Mouse (Mus musculus) lung, postnatal 14 days (tissue): ENCODE data around the gene Gsta1.
"Not testable (repeated sequence)": the region's sequence is repeated elsewhere in the genome, so short reads cannot be mapped to it uniquely, and the experiment has no call there.

ENCODE experiments used
- DNase-seq: peaks from one replicate; pipeline ENCODE4 v3.0.0; 2021

Gene Gsta1

GRCm38 (mm10) chr9:78230461-78230860, at the start of gene Gsta1:
TSS of gene Gsta1 (plus strand) at chr9:78230656.
- DNase-seq = not testable (repeated sequence)

DNA sequence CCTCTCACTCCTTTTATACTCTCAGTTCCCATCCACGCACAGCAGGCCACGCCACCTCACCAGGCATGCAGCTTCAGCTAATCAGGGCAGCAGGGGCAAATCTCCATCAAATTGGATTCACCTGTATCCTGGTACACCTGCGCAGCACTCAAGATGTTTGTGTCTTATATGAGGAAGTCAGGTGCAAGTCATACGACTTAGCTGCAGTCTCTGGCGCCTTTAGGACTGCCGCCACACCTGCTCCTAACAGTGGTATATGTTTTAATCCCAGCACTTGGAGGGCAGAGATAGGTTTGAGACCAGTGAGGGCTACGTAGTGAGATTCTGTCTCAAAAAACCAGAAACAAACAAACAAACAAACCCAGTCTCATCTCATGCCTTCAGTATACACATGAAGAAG, 48.0 kb upstream of the Gsta1 start, which contains the start of gene Gsta4:
Gene Gsta4, plus strand, starts transcription at position 301 of the 400 bp plus-strand sequence.
- DNase-seq = not testable (repeated sequence)

DNA sequence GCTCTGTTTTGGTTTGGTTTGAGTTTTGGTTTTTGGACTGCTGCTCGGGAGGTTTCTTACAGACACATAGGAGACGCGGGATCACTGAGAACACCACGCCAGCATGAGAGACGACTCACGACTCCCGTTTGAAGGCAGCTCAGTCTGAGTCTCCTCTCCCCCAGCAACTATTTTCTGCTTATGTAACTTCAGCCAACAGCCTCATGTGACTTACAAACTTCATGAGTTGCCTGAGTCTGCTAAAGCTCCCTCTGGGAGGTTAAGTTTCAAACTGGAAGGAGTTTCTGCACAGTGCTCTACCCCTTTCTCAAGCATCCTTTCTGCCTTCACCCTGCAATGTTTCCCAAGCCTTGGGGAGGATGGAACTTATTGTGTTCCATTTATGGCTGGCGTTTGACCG, 44.8 kb upstream of the Gsta1 start:
- DNase-seq = no peak

DNA sequence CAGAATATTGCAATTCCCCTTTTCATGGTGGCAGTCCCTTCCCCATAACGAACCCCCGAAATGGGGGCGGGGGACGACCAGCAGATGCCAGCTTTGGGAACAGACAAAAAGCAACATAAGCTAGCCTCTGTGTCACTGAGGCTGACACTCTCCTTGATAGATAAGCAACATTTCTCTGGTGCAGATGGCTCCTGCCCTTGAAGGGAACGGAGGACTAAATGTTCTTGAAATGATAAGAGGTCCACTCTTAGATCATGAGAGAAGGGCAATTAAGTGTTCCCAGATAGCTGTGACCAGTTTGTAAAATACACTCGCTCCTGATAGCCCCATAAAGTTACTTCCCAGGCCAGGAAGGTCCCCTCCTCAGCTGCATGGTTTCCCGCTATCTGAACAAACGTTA, 41.5 kb upstream of the Gsta1 start:
- DNase-seq = no peak

DNA sequence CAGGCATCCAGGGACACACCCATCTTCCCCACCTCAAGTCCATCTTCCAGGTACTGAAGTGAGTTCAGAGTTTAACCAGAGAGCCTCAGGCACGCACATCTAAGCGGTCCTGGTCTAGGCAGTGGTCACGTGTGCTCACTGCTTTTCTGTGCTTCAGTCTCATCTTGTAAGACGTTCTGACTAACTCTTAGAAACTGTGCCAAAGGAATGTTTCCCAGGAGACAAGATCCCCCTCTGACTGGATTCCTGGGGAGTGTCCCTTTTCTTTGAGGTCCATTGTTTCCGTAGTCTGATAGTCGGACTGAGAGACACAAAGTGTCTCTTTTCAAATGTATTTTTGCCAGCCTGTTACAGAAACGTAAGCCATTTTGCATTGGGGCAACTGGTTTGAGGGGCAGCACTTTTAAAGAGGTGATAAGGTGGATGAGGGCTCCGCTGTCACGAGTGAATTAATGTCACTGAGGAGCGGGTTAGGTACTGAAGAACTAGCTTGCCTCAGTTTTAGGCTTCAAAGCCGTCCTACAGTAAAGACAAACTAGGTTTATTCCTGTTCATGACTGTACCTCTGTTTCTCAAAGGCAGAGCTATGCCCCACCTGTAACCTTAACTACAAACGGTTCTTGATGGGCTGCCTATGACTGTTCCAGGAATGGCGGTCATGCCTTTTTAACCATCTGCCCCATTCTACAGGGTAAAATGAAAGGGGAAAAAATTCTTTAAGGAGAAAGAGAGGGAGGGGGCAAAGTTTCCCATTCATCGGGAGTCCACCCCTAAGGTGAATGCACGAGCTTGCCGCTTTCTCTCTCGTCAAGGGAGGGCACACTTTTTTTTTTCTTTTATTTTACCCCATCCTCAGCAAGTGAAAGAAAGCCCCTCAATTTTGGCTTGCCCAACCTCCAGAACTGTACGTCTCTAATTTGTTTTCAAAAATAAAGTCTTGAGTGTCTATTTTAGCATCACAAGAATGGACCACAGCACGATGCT, 39.5 kb upstream of the Gsta1 start:
- DNase-seq = no peak

GRCm38 (mm10) chr9:78191736-78192135, 38.7 kb upstream of the Gsta1 start:
- DNase-seq = peak; percentile 65

DNA sequence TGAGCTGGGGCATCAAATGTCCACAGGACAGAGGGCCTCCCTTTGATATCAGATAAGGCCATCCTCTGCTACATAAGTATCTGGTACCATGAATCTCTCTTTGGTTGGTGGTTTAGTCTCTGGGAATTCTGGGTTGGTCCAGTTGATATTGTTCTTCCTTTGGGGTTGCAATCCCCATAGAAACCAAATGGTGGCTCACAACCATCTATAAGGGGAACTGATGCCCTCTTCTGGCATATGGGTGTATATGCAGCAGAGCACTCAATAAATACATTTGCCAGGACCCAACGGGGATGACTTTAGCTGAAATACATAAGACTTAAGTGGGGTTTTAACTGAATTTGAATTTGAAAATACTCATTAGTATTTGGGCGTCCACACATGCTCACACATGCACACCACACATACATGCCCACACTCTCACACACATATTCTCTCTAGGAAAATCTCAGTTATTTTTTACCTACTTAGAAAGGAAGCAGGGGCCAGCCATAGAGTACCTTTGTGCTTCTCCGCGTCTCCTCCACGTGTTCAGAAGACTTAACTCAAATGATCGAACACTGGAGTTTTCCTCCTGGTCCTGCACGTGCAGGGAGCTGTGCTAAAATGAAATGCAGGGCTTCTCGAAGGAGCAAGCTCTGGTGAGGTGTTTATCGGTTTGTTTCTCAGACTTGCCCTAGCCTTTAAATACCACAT, 36.4 kb upstream of the Gsta1 start:
- peak; percentile 73 for DNase-seq

DNA sequence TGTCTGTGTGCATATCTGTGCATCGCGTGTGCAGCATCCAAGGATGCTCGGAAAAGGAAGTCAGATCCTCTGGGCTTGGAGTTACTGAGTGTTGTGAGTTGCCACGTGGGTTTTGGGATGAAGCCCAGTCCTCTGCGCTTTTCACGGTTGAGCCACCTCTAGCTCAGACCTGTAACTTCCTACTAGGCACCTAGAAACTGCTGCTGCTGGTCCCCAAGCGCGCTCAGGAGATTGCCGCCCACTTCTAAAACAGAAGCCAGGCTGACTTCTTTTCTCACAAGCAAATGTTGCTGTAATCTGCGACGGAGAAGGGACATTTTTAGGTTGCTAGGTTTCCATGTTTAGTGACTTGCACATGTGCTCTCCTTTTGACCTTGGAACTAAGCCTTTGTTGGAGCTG, 35.4 kb upstream of the Gsta1 start:
- DNase-seq = no peak

DNA sequence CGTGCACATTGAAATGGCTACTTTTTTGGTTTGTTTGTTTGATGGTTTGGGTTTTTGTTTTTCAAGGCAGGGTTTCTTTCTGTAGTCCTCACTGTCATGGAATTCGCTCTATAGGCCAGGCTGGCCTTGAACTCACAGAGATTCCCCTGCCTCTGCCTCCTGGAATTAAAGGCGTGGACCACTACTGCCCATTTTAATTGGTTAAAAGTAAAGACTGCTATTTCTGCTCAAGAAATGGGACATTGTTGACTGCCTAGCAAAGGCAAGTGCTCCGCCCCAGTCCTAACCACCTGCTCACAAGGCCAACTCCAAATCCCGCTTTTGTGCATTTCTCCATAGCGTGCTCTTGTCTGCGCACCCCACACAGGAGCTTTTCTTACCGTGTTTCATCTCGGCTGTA, 32.7 kb upstream of the Gsta1 start:
- no peak for DNase-seq

GRCm38 (mm10) chr9:78204194-78204593, 26.3 kb upstream of the Gsta1 start:
- DNase-seq = no peak

- no peak for DNase-seq
Observed at GRCm38 (mm10) chr9:78208956-78209355, 21.5 kb upstream of the Gsta1 start.

DNA sequence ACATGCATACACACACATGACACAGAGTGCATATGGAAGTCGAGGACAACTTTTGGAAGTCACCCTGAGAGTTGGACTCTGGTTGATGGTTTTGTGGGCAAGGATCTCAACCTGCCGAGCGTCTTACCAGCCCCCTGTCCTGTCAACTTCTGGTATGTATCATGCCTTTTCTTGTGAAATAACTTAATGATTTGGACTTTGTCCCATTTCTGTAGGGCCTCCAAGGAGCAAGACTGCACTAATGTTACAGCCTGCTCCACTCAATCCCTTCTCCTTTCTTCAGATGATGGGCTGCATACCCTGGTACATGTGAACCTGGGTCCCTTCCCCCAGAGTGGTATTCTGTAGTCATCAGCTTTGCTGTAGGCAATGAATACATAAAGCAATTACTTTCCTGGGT, 20.4 kb upstream of the Gsta1 start:
- DNase-seq = no peak

DNA sequence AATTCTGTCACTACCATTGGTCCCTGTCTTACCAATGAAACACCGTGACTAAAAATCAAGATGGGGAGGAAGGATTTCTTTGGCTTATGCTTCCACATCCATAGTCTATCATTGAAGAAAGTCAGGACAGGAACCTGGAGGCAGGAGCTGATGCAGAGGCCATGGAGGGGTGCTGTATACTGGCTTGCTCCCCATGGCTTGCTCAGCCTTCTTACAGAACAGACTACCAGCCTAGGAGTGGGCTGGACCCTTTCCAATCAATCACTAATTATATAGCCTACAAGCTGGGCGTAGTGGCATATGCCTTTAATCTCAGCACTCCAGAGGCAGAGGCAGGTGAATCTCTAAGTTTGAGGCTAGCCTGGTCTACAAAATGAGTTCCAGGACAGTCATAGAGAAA, 19.6 kb upstream of the Gsta1 start:
- DNase-seq = no peak

- no peak for DNase-seq
Observed at GRCm38 (mm10) chr9:78211521-78211920, 18.9 kb upstream of the Gsta1 start.

GRCm38 (mm10) chr9:78212341-78213049, 18.0 kb upstream of the Gsta1 start:
- peak; percentile 61 for DNase-seq

- DNase-seq = no peak
Observed at GRCm38 (mm10) chr9:78217074-78217473, 13.4 kb upstream of the Gsta1 start.

DNA sequence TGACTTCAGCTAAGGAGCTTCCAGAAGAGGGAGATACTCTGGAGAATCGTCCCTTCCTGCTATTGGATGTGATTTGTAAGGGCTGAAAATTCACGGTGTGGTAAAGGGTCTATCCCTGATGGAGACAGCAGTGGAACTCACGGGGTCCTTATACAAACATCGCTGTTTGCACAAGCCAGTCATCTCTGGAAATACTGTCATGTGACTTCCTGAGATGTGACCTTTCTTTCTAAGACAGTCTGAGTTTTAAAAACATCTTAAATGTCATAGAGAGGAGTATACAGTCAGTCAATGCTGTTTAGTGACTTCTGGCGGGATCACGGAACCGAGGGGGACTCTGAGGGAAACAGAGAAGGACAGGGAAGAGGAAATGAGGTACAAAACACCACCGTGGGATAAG, 7.8 kb upstream of the Gsta1 start:
- DNase-seq = no peak

GRCm38 (mm10) chr9:78223221-78223902, 7.1 kb upstream of the Gsta1 start:
- DNase-seq = no peak

GRCm38 (mm10) chr9:78224418-78224817, 6.0 kb upstream of the Gsta1 start:
- DNase-seq = no peak

DNA sequence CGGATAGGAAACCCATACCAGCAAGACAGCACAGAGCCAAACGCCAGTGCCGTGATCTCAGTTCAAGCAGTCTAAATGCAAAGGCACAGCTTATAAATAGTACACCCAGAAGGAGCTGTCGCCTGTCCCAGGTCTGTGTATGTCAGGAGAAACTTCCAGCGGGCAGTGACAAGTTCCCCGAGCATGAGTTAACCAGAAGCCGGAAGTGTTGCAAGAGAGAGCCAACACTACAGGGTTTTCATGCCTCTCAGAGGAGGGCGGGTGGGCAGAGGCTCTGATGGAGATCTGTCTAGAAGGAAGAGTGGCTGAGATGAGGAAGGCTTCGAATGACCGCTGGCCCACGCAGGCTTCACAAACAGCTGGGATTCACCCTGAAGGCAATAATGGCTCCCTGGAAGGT, 5.2 kb upstream of the Gsta1 start:
- no peak for DNase-seq

GRCm38 (mm10) chr9:78228122-78228521, 2.3 kb upstream of the Gsta1 start:
- no peak for DNase-seq

GRCm38 (mm10) chr9:78229658-78230057, 798 bp upstream of the Gsta1 start:
- not testable (repeated sequence) for DNase-seq
